In the genomic region with DNA sequence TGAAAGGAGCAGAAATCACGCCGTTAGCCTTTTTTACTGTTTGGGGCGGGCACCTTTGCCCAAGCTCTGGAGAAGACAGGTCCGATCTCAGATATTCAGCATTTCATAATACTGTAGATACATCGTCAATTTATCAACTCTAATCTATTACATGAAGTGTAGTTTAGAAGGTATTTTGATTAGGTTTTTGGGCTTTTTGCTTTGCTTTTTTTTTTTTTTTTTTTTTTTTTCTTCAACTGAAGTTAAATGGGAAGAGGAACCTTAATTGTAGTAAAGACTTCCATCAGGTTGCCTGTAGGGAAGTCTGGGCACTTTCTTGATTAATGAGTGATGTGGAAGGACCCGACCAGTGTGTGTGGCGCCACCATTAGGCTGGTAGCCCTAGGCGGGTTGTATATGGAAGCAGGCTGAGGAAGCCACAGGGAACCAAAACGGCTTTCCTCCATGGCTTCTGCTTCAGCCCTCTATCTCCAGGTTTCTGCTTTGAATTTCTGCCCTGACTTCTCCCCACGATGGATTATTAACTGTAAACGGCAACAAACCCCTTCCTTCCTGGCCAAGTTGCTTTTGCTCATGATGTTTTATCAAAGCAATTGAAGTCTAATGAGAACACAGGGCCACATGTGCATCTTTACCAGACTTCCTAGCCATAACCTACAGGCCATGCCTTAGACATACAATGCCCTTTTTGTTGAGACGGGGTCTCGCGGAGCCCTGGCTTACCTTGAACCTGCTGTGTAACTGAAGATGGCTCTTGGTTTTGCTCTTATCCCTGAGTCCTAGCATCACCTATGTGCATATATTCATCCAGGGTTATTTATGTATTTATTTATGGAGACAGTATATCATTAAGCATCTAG, we compare ENCODE assay signal across 8 mouse cellular contexts. TPM values are rescaled to one million over a fixed set of nuclear protein-coding genes. Genes with fewer than 3 reads are reported as not detected.
DNase-seq lines count a peak whose midpoint lies in the region; ATAC-seq lines count a peak whose summit lies in the region.

No protein-coding gene starts in this region.

- H3K4me3 ChIP-seq in heart, embryonic 15.5 days = peak overlapping the region; percentile 76
- peak overlapping the region; percentile 84 for H3K4me3 ChIP-seq in midbrain, embryonic 11.5 days (ENCODE audit: low read depth, low read length)

- peaks cover 10% of the 10 kb centered on the region for H3K4me1 ChIP-seq in heart, embryonic 15.5 days (replicated peaks)
- peaks cover 7% of the 10 kb centered on the region for H3K4me1 ChIP-seq in midbrain, embryonic 11.5 days (ENCODE audit: control insufficient read depth, insufficient read depth, low read length)

- no peaks in the 10 kb centered on the region for H3K36me3 ChIP-seq in heart, embryonic 15.5 days
- H3K36me3 ChIP-seq in midbrain, embryonic 11.5 days (ENCODE audit: control insufficient read depth, insufficient read depth, low read length) = no peaks in the 10 kb centered on the region

- 31% methylated on average over 14 of the region's 14 CpGs for WGBS in heart, embryonic 15.5 days
- WGBS in midbrain, embryonic 11.5 days = 33% methylated on average over 14 of the region's 14 CpGs

- H3K9ac ChIP-seq in heart, embryonic 15.5 days = peak overlapping the region; percentile 81
- H3K9ac ChIP-seq in midbrain, embryonic 11.5 days (ENCODE audit: low read length) = peak overlapping the region; percentile 83

- no peaks in the 10 kb centered on the region for H3K9me3 ChIP-seq in heart, embryonic 15.5 days (replicated peaks)
- H3K9me3 ChIP-seq in midbrain, embryonic 11.5 days (ENCODE audit: control insufficient read depth, low read length) = no peaks in the 10 kb centered on the region

- H3K27ac ChIP-seq in heart, embryonic 15.5 days = peak overlapping the region; percentile 92
- no peak overlapping the region for H3K27ac ChIP-seq in midbrain, embryonic 11.5 days (ENCODE audit: low read depth, low read length)

- peak overlapping the region; percentile 97 for H3K4me2 ChIP-seq in heart, embryonic 15.5 days
- peak overlapping the region; percentile 81 for H3K4me2 ChIP-seq in midbrain, embryonic 11.5 days

- ATAC-seq in heart, embryonic 15.5 days (replicated peaks; ENCODE audit: insufficient number of reproducible peaks, insufficient read depth, low FRiP score, low read depth) = no peak
- no peak for ATAC-seq in midbrain, embryonic 11.5 days (ENCODE audit: low FRiP score)

- peak; percentile 10 for DNase-seq in right cerebral cortex, postnatal 25 days
- DNase-seq in right cerebral cortex, postnatal 36 days (ENCODE audit: low spot score in 2 of 2) = no peak
- peak; percentile 47 to 50 for DNase-seq in cerebellum, postnatal 36 days
- DNase-seq in kidney, postnatal 14 days = peak; percentile 20
- peak; percentile 82 for DNase-seq in midbrain, embryonic 11.5 days (ENCODE audit: low spot score, missing footprints)
- DNase-seq in frontal cortex, postnatal 36 days (ENCODE audit: low spot score in 2 of 2) = no peak
- DNase-seq in natural killer cell, adult 2 months (ENCODE audit: low spot score in 2 of 2) = no peak

- 0 out of 2 replicates have a peak, but pooled peaks cover 3% of the 10 kb centered on the region for H3K27me3 ChIP-seq in heart, embryonic 15.5 days
- no peaks in the 10 kb centered on the region for H3K27me3 ChIP-seq in midbrain, embryonic 11.5 days (ENCODE audit: control insufficient read depth, insufficient read depth, low read length)

RNA-seq across cellular contexts. Expression of gene Cry1, which starts 1.0 kb away (rescaled TPM):
- polyA plus RNA-seq in heart, embryonic 15.5 days (2015; fragmentation: Nextera tagmentation; extraction: Ambion mirVana) = 15.7 and 20.1 TPM in 2 replicates
- polyA plus RNA-seq in midbrain, embryonic 11.5 days (2014; fragmentation: Nextera tagmentation; extraction: Ambion mirVana) = 33.1 and 38.5 TPM in 2 replicates

RNA-seq across cellular contexts. Expression of gene Mterf2, which starts 58.0 kb away (rescaled TPM):
- polyA plus RNA-seq in heart, embryonic 15.5 days (2015; fragmentation: Nextera tagmentation; extraction: Ambion mirVana) = 12.2 and 12.5 TPM in 2 replicates
- 37.2 and 39.2 TPM in 2 replicates for polyA plus RNA-seq in midbrain, embryonic 11.5 days (2014; fragmentation: Nextera tagmentation; extraction: Ambion mirVana)

Comparison
In these comparisons a context has a peak if more than half of its experiments do, and no peak if none do; other contexts are left out.
1. DNase-seq: peak in right cerebral cortex, postnatal 25 days (single experiment), cerebellum, postnatal 36 days (2 of 2), kidney, postnatal 14 days (single experiment) and midbrain, embryonic 11.5 days (single experiment); none in right cerebral cortex, postnatal 36 days (0 of 2), frontal cortex, postnatal 36 days (0 of 2) and natural killer cell, adult 2 months (0 of 2).